Mouse (Mus musculus) embryonic facial prominence, embryonic 12.5 days (tissue): ENCODE data around the gene Thnsl1. TPM values are rescaled to one million over a fixed set of nuclear protein-coding genes. Genes with fewer than 3 reads are reported as not detected.

Experiments used
- ATAC-seq: fragments of 200-750 bp; cut with Nextera tagmentation; 2 replicates; pipeline ENCODE4 v1.8.0; 2017; ENCODE audit not compliant: insufficient number of reproducible peaks, insufficient read depth, low FRiP score, low TSS enrichment
- H3K27ac ChIP-seq: fragments of 300-500 bp; sonication (generic); 2 replicates; pipeline ENCODE4 v1.5.1; 2016; ENCODE audit warnings: mild to moderate bottlenecking
- H3K27me3 ChIP-seq: fragments of 300-500 bp; sonication (generic); 2 replicates; pipeline ENCODE4 v1.6.1; 2016; ENCODE audit warnings: mild to moderate bottlenecking, moderate library complexity
- H3K36me3 ChIP-seq: fragments of 300-500 bp; sonication (generic); 2 replicates; pipeline ENCODE4 v1.6.1; 2016; ENCODE audit warnings: mild to moderate bottlenecking
- H3K4me1 ChIP-seq: fragments of 300-500 bp; sonication (generic); 2 replicates; pipeline ENCODE4 v1.6.1; 2016
- H3K4me2 ChIP-seq: fragments of 300-500 bp; sonication (generic); replicated peaks from 2 replicates; pipeline ENCODE4 v1.6.1; 2016; ENCODE audit warnings: mild to moderate bottlenecking, moderate library complexity
- H3K4me3 ChIP-seq: fragments of 300-500 bp; sonication (generic); 2 replicates; pipeline ENCODE4 v1.5.1; 2016; ENCODE audit warnings: mild to moderate bottlenecking
- H3K9ac ChIP-seq: fragments of 300-500 bp; sonication (generic); 2 replicates; pipeline ENCODE4 v1.6.1; 2016; ENCODE audit warnings: mild to moderate bottlenecking, moderate library complexity
- H3K9me3 ChIP-seq: fragments of 300-500 bp; sonication (generic); 2 replicates; pipeline ENCODE4 v1.6.1; 2016; ENCODE audit warnings: mild to moderate bottlenecking, moderate library complexity
- WGBS: fragments of 180-500 bp; shearing (Covaris S2); methylation state at CpG from one replicate; pipeline ENCODE4 v1.1.7; 2016; 5-methylcytosine and 5-hydroxymethylcytosine counted together
- polyA plus RNA-seq: library from polyadenylated mRNA; unstranded; fragments of >200 nt; fragmentation: Nextera tagmentation; extraction: Ambion mirVana; gene quantifications from 2 replicates; pipeline ENCODE4 v1.2.1, GENCODE M21; 2016

The Thnsl1 gene
- polyA plus RNA-seq: 8.6 and 9.0 TPM in 2 replicates

DNA sequence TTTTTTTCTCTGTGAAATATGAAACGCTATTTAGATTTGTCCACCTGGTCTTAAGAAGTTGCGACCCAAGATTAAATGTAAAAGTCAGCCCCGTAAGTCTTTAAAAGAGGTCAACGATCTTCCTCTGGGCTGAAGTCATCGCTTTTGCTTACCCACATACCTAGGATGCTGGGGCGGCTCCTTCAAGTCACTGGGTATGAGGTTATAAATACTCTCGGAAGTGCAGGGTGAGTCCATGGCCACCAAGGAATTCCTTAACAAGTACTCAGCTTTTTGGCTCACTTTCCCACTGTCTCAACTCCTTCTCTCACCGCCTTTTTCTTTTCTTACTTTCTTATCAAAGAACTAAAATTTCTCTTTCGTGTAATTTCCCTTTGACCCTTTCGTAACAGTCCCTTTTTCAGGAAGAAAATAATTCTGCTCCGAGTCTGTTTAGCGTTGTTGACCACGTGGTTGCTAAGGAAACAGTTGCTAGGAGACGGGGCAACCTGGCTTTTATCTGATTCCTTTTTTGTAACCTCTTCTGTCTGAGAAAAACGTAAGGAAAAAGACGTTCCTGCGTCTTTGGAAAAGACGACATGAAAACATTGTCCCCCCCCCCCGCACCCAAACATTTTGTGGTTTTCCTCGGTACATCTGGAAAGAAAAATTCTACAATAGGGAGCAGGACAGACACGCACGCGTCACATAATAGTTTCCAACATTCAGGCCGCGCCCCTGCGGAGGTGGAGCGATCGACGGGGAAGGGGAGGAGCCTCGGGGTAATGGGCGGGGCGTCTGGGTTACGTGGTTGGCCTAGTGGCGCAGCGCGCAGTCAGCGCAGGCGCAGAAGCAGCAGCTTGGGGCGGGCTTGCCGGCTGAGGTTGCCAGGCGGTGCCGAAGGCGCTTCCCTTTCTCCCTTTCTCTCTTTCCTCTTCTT, at the start of gene Thnsl1, which contains the start of gene Enkur:
Thnsl1 (plus strand) TSS at position 813 of the 919 bp plus-strand sequence.
Enkur (minus strand) TSS at position 454 of the 919 bp plus-strand sequence.
- H3K4me3 ChIP-seq: peak within 1 kb of the TSS; percentile 60
- H3K27ac ChIP-seq: no peak within 1 kb of the TSS
- H3K4me1 ChIP-seq: no peaks in the 10 kb centered on the region
- WGBS: 4% methylated on average over 43 of the region's 43 CpGs
- H3K9me3 ChIP-seq: no peaks in the 10 kb centered on the region
- H3K9ac ChIP-seq: peak within 1 kb of the TSS; percentile 56
- no peaks in the 10 kb centered on the region for H3K27me3 ChIP-seq
- peak; percentile 97 for ATAC-seq
- no peaks in the 10 kb centered on the region for H3K36me3 ChIP-seq
- peak within 1 kb of the TSS; percentile 62 for H3K4me2 ChIP-seq

DNA sequence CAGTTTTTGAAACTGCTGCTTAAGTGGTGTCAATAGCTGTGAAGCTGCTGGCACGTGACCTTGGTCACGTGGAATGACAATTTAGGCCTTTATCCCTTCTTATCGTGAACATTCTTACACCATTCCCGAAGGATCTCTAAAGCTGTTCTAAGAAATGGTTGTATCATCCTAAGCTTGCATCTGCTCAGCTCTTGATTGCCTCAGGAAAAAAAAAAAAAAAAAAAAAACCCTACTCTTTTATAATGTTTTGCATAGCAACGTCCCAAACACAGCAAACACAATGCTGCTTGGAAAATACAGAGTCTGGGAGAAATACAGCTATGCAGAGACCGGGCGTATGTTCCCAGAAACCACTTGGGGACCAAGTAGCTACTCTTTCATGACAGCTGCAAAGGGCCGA, 41.2 kb upstream of the Thnsl1 start:
- no peaks in the 10 kb centered on the region for H3K4me1 ChIP-seq
- no peak for ATAC-seq
- WGBS: 73% methylated on average over 8 of the region's 8 CpGs

DNA sequence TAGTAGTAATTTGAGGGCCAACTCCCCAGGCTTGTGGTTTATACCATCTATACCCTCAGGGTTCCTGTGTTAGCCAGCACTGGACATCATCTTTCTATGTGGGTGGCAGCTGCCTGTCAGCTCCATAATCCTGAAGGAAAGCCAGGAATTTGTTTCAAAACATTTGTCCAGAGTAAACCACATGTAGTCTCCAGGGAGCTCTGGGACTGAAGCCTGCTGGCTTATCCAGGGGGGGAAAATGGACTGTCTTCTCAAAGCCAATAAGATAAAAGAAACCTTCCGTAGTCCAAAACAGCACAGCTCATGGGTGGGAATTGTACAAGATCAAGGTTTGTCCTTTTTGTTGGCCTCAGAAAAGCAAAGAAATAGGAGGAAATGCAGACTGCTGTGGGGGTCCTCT, 37.6 kb upstream of the Thnsl1 start:
- no peaks in the 10 kb centered on the region for H3K4me1 ChIP-seq
- no peak overlapping the region for H3K9ac ChIP-seq
- H3K4me3 ChIP-seq: no peak overlapping the region
- no peaks in the 10 kb centered on the region for H3K9me3 ChIP-seq
- H3K4me2 ChIP-seq: no peak overlapping the region
- 86% methylated on average over 1 of the region's 1 CpGs for WGBS
- H3K36me3 ChIP-seq: no peaks in the 10 kb centered on the region
- no peak for ATAC-seq
- no peaks in the 10 kb centered on the region for H3K27me3 ChIP-seq
- H3K27ac ChIP-seq: no peak overlapping the region

More for the DNA sequence above, 41.2 kb upstream of the Thnsl1 start:
- no peaks in the 10 kb centered on the region for H3K27me3 ChIP-seq
- no peak overlapping the region for H3K4me3 ChIP-seq
- no peaks in the 10 kb centered on the region for H3K36me3 ChIP-seq
- no peak overlapping the region for H3K27ac ChIP-seq
- no peaks in the 10 kb centered on the region for H3K9me3 ChIP-seq
- H3K4me2 ChIP-seq: no peak overlapping the region
- H3K9ac ChIP-seq: no peak overlapping the region

DNA sequence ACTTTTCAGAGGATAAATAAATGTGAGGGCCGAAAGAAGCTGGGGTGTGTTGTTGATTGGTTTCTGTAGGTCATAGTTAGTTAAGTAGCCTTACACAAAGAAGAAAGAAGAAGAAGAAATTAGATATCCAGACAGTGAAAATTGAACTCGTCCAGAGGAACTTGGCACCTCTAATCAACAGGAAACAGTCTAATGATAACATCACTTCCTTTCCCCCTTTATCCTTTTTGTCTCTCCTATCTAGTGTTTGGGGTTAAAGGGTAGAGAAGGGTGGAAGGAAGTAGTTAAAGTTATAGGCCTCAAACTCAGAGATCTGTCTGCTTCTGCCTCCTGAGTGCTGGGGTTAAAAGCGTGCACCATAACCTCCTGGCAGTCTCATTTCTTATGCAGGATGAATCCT, 32.7 kb upstream of the Thnsl1 start:
- H3K9ac ChIP-seq: no peak overlapping the region
- H3K27me3 ChIP-seq: no peaks in the 10 kb centered on the region
- 61% methylated on average over 3 of the region's 3 CpGs for WGBS
- ATAC-seq: no peak
- H3K27ac ChIP-seq: no peak overlapping the region
- no peaks in the 10 kb centered on the region for H3K9me3 ChIP-seq
- H3K36me3 ChIP-seq: no peaks in the 10 kb centered on the region
- no peaks in the 10 kb centered on the region for H3K4me1 ChIP-seq
- no peak overlapping the region for H3K4me2 ChIP-seq
- H3K4me3 ChIP-seq: no peak overlapping the region

GRCm38 (mm10) chr2:21179136-21179535, 26.4 kb upstream of the Thnsl1 start:
- H3K4me3 ChIP-seq: no peak overlapping the region
- ATAC-seq: no peak
- 93% methylated on average over 5 of the region's 5 CpGs for WGBS
- H3K4me1 ChIP-seq: no peaks in the 10 kb centered on the region
- H3K9me3 ChIP-seq: no peaks in the 10 kb centered on the region
- H3K36me3 ChIP-seq: no peaks in the 10 kb centered on the region
- no peak overlapping the region for H3K27ac ChIP-seq
- H3K9ac ChIP-seq: no peak overlapping the region
- H3K4me2 ChIP-seq: no peak overlapping the region
- no peaks in the 10 kb centered on the region for H3K27me3 ChIP-seq

DNA sequence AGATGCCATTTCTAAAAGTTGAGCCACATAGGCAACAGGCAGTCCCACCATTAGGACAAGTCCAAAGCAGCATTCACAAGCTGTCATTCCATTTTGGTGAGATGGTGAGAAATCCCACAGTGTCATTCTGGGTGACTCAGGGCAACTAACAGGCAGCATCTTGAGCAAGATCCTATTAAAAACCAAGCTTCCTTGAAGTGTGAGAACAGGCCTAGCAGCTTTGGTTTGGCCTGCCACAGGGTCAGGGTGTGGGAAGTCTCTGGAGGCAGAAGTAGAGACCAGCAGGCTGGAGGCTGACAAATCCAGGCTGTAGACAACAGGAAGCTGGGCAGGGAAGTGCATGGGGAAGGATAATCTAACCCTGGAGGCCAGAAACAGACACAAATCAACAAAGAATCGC, 22.7 kb upstream of the Thnsl1 start:
- H3K9me3 ChIP-seq: no peaks in the 10 kb centered on the region
- no peak overlapping the region for H3K4me2 ChIP-seq
- no peak overlapping the region for H3K9ac ChIP-seq
- no peaks in the 10 kb centered on the region for H3K27me3 ChIP-seq
- H3K27ac ChIP-seq: no peak overlapping the region
- no peaks in the 10 kb centered on the region for H3K36me3 ChIP-seq
- no peak overlapping the region for H3K4me3 ChIP-seq
- no peaks in the 10 kb centered on the region for H3K4me1 ChIP-seq
- 83% methylated on average over 1 of the region's 1 CpGs for WGBS
- no peak for ATAC-seq

DNA sequence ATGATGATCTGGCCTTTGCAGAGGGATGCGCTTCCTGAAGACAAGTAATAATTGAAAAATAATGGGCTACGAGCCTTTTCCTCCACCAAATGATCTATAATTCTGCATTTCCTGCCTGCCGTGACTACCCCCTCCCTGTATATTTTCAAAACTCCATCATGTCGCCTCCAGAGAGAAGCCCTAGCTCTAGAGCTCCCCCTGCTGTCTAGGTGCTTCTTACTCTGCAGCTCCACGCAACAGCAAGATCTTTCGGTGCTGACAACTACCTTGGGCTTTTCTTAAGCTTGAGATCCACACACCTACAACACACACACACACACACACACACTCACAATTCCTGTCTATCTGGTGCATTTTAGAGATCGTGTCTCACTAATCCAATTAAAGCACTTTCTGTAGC, 17.9 kb upstream of the Thnsl1 start:
- no peaks in the 10 kb centered on the region for H3K36me3 ChIP-seq
- H3K27ac ChIP-seq: no peak overlapping the region
- H3K4me1 ChIP-seq: no peaks in the 10 kb centered on the region
- H3K27me3 ChIP-seq: no peaks in the 10 kb centered on the region
- H3K4me3 ChIP-seq: no peak overlapping the region
- no peak for ATAC-seq
- H3K9ac ChIP-seq: no peak overlapping the region
- no peak overlapping the region for H3K4me2 ChIP-seq
- WGBS: 51% methylated on average over 7 of the region's 7 CpGs
- no peaks in the 10 kb centered on the region for H3K9me3 ChIP-seq

DNA sequence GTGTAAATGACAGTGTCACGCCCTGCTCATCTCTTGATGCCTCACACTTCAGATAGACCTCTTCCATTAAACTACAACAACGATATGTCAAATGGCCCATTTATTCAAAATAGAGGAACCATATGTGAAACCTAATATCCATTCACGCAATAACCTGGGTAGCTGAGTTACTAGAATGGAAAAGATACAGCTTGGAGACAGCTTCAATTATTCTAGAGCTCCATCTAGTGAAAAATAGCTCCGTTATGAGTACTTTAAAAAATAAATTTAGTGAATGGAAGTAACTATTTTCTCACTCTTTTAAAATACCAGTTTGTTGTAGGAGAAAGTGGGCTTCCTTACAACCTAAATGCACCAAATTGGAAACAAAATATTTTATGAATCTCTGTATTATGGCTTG, 16.9 kb upstream of the Thnsl1 start:
- Histone ChIP-seq H3K36me3 (no peaks in the 10 kb centered on the region), H3K27ac (no peak overlapping the region), H3K4me3 (no peak overlapping the region), H3K9ac (no peak overlapping the region), H3K4me2 (no peak overlapping the region), H3K9me3 (no peaks in the 10 kb centered on the region), H3K27me3 (no peaks in the 10 kb centered on the region), H3K4me1 (no peaks in the 10 kb centered on the region)
- WGBS: 65% methylated on average over 4 of the region's 4 CpGs
- no peak for ATAC-seq

- 74% methylated on average over 1 of the region's 1 CpGs for WGBS
- H3K4me3 ChIP-seq: no peak overlapping the region
- ATAC-seq: no peak
- H3K36me3 ChIP-seq: no peaks in the 10 kb centered on the region
- no peak overlapping the region for H3K27ac ChIP-seq
- no peak overlapping the region for H3K9ac ChIP-seq
- no peaks in the 10 kb centered on the region for H3K9me3 ChIP-seq
- H3K4me1 ChIP-seq: no peaks in the 10 kb centered on the region
- no peaks in the 10 kb centered on the region for H3K27me3 ChIP-seq
- no peak overlapping the region for H3K4me2 ChIP-seq
These were observed 14.3 kb upstream of the Thnsl1 start for GRCm38 (mm10) chr2:21191232-21191631.

DNA sequence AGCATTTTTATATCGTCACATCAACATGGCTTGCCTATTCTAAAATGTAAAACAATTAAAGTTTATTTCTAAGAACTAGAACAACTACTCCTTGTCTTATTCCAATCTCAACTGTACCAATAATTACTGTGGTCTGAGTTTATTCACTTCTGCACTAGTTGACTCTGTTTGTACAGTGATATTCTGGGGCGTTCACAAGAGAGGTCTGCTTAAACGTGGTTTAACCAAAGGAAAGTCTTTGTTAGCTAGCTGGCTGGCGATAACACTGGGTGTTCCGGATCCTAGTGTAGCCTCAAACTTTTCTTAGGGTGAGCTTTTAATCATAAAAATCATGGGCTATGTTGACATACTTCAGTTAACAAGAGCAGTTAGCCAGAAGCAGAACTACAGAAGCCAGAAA, 10.3 kb upstream of the Thnsl1 start:
- no peak for ATAC-seq
- Histone ChIP-seq H3K27ac (no peak overlapping the region), H3K4me2 (no peak overlapping the region), H3K27me3 (no peaks in the 10 kb centered on the region), H3K9ac (no peak overlapping the region), H3K9me3 (no peaks in the 10 kb centered on the region), H3K36me3 (no peaks in the 10 kb centered on the region), H3K4me3 (no peak overlapping the region), H3K4me1 (no peaks in the 10 kb centered on the region)
- 87% methylated on average over 5 of the region's 5 CpGs for WGBS

GRCm38 (mm10) chr2:21199051-21199450, 6.5 kb upstream of the Thnsl1 start:
- Histone ChIP-seq H3K36me3 (no peaks in the 10 kb centered on the region), H3K27me3 (no peaks in the 10 kb centered on the region), H3K9ac (no peak overlapping the region), H3K27ac (no peak overlapping the region), H3K4me1 (no peaks in the 10 kb centered on the region), H3K4me2 (no peak overlapping the region), H3K4me3 (no peak overlapping the region), H3K9me3 (no peaks in the 10 kb centered on the region)
- WGBS: 41% methylated on average over 3 of the region's 3 CpGs
- ATAC-seq: no peak

- no peak overlapping the region for H3K4me2 ChIP-seq
- H3K36me3 ChIP-seq: no peaks in the 10 kb centered on the region
- no peaks in the 10 kb centered on the region for H3K9me3 ChIP-seq
- no peak overlapping the region for H3K4me3 ChIP-seq
- WGBS: 83% methylated on average over 2 of the region's 2 CpGs
- H3K9ac ChIP-seq: no peak overlapping the region
- H3K27ac ChIP-seq: no peak overlapping the region
- no peak for ATAC-seq
- no peaks in the 10 kb centered on the region for H3K27me3 ChIP-seq
- no peaks in the 10 kb centered on the region for H3K4me1 ChIP-seq
These were observed 2.8 kb upstream of the Thnsl1 start for GRCm38 (mm10) chr2:21202754-21203153.
